Mouse (Mus musculus) ovary, postnatal 14 days (tissue): ENCODE results near the gene 2010111I01Rik.
"Not testable (repeated sequence)": the region's sequence is repeated elsewhere in the genome, so short reads cannot be mapped to it uniquely, and the experiment has no call there.

Experiments
- DNase-seq: peaks from one replicate; pipeline ENCODE4 v3.0.0; 2022; ENCODE audit warnings: low spot score

Gene 2010111I01Rik

DNA sequence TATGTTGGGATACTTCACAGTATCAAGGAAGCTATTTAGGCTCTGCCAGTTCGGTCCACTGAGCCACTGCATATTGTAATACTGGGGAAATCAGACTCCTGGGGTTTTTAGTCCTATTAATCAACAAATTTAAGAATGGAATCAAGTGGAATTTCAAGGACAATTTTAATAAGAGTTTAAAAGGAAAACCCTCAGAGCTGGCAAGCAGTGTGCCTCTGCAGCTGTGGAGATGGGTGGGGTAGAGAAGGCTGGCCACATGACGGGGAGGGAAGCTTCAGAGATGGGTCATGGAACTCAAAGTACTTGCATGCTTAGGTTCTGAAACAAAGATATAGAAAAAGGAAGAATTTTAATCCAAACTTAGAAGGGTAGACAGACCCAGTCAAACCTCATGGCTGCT, 116.1 kb downstream of the 2010111I01Rik start:
- DNase-seq = no peak

DNA sequence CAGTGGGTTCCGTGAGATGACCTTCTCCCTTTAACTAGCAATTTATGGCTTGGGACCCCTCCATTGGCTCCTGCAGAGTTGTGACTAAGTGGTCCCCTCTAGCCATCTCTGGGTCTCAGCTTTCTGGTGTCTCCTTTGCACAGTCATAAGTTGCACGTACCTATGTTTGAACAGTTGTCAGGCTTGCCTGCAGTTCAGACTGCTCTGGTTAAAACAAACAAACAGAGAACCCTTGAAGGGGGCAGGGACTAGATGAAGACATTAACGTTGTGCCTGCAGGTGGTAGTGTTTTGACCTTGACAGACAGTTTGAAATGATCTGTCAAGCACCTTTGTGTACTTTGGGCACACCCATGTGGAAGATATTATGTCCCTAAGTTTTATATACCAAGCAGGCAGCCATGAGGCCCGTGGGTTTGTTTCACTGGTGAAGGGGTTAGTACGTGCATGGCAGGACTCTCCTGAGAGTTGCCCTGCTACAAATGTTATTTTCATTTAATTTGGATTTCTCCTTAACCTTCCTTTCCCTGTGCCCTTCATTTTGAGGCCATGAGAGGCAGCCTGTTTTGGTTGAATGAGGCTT, 118.0 kb downstream of the 2010111I01Rik start:
- no peak for DNase-seq

DNA sequence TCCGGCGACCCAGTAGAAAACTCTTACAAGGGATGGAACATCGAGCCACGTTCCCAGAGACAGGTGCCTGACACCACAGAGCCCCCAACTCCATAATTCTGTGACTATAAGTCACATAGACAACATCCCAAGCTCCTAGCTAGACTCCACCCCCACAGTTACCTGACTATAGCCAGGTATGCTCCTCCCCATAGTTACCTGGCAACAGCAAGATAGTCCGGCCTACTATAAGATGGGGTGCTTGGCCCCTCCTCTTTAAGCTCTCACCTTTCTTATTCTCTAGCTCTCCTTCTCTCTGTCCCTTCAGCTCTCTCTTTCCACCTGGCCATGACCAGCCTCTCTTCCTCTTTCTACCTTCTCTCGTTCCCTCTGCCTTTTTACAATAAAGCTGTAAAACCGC, 118.4 kb downstream of the 2010111I01Rik start:
- DNase-seq = not testable (repeated sequence)

DNA sequence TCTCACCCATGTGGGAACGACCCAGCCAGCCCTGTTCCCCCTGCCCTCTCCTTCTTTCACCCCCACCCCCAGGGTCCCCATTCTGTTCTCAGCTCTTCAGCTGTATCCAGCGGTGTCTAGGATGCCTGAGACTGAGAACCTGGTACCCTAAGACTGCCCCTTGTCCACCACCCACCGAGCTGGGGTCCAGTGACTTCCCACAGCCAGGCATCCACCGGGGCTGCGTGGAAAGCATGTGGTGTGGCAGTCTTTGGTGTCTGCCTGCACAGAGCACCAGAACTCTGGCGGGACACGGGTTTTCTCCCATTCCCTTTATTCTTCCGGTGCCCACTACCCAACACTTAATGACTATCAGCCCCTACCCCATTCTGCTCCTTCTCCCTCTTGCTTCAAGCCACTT, 119.0 kb downstream of the 2010111I01Rik start:
- DNase-seq = no peak

- DNase-seq = no peak
Observed at GRCm38 (mm10) chr13:63087865-63088683, 123.4 kb downstream of the 2010111I01Rik start.

DNA sequence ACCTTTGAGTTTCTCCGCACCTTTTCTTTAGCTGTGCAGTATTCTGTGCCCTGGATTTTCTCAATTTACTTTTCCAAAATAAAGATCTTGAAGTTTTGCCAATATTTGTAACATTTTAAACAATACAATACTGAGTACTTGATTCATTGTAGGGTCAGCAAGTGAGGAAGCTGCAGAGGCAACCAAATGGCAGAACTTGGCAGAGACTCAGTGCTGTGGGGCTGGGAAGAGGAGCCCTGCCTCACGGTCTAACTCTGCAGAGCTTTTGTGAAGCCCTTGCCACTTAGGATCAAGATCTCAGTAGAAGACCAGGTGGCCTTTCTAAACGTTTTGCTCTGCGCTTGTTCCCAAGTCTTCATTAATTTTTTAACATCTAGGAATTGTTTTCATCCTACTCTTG, 124.8 kb downstream of the 2010111I01Rik start:
- DNase-seq = no peak

DNA sequence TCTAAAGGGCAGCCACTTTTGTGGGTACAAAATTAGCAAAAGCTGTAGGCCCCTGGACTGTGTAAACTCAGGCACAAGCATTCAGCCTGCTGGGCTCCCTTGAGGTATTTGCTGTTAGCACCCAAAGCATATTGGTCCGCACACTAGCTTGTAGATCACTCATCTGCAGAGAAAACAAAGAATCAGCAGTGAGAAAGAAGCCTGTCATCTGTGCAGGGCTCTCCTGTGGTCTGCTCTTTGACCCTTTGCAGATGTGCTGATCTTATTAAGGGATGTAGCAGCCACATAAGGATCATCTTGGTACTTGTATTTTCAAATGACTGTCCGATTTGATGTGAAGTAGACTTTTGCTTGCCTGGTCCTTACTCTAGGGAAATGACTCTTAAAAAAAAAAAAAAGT, 126.6 kb downstream of the 2010111I01Rik start:
- no peak for DNase-seq

DNA sequence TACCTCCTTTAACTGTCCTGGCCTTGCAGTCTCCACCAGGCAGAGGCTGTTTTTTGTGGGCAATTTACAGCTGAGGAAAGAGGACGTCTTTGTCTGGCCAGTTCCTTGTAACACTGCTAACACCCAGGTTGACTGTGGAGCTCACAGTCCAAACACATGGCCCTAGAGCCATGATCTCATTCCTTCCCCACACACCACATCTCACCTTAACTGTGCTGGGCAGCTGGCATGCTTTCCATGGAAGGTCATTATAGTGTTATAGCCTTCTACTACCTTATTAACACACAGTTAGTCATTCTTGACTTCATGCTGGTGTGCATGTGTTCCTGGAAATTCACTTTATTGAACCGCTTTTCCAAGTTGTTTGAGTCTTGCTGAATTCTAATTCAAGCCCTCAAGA, 127.6 kb downstream of the 2010111I01Rik start:
- DNase-seq = no peak

GRCm38 (mm10) chr13:63092874-63093273, 128.2 kb downstream of the 2010111I01Rik start:
- DNase-seq = no peak

DNA sequence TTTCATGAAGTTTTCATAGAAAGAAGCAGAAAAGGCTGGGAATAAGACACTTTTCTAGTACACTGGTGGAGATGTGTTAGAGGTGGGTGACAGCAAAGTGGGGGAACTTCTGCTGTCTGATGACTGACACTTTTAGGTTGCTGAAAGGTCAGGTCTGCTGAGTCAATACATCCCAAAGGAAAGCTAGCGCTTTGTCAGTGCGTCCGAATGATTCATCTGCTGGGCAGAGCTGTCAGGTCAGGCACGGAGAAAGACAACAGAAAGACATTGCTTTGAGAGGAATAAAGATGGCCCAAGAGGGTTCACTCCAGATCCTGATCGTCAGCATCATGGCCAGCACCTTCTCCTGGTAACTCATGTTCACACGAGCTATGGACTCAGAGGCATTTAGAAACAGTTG, 128.9 kb downstream of the 2010111I01Rik start:
- DNase-seq = no peak

DNA sequence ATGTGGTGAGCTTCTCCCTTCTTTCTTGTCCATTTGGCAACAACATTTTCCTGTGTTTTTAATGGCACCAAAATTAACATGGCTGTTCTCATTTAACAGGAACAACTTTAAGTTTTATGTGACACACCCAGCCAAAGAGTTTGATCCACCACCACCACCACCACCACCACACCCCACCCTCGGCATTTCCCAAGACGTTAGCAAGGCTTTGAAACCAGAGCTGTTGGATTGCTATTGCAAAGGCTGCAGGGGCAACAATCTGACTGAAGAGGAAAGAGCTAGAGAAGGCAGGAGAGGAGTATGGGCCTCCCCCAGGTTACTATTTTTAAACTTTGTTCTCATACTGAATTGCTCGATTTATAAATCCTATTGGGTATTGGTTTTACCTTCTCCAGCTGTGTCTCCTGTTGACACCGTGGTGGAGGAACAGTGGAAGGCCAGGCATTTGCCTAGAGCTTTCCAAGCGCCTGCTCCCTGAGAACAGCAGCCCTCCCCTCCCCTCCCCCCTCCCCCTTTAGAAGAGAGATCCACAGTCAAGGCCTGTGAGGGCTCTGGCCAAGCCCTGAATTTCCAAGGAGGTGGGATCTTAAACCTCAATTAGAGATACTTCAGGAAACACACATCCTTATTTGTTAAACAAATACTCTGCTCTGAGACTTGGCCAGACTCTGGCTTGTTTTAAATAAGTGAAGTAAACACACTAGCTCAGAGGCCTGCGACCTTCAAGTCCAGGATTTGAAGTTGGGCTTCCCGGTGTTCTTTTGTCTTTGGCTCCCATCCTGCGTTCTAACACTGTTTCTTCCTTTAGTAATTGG, 129.8 kb downstream of the 2010111I01Rik start:
- no peak for DNase-seq

- DNase-seq = no peak
Observed at GRCm38 (mm10) chr13:63096764-63097163, 132.1 kb downstream of the 2010111I01Rik start.

DNA sequence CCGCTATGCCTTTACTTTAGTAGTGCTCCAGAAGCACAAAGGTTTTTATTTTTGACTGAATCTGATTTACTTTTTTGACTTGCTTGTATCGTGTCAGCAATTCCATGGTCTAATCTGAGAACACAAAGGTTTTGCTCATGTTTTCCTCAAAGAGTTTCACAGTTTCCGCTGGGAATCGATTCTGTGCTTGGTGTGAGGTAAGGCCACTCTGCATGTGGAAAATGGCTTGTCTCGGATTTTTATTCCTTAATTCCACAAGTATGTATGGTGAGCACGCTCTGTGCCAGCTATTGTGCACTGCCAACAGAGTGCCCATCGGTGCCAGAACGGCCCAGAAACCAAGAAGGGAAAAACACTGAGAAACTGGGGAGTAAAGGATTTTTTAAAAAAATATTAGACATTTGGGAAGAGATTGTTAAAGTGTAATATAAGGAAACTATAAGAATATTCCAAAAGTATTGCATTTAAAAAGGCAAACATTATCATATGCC, 132.8 kb downstream of the 2010111I01Rik start:
- DNase-seq = no peak

DNA sequence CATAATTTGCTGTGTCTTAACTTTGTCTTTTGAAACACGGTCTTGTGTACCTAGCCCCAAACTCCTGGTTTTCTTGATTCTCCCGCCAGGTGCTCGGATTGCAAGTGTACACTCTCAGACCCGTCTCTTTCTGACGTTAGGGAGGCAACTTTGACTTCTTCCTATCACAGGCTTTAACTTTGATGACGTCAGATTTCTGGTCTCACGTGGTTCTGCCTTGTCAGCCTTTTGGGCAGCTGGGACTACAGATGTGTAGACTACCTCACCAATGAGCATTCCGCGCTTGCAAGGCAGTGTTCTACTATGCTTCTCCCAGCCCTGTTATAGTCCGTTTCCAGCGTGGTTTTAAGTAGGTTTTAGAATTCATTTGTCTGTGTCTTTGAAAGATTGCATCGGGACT, 137.1 kb downstream of the 2010111I01Rik start:
- no peak for DNase-seq

DNA sequence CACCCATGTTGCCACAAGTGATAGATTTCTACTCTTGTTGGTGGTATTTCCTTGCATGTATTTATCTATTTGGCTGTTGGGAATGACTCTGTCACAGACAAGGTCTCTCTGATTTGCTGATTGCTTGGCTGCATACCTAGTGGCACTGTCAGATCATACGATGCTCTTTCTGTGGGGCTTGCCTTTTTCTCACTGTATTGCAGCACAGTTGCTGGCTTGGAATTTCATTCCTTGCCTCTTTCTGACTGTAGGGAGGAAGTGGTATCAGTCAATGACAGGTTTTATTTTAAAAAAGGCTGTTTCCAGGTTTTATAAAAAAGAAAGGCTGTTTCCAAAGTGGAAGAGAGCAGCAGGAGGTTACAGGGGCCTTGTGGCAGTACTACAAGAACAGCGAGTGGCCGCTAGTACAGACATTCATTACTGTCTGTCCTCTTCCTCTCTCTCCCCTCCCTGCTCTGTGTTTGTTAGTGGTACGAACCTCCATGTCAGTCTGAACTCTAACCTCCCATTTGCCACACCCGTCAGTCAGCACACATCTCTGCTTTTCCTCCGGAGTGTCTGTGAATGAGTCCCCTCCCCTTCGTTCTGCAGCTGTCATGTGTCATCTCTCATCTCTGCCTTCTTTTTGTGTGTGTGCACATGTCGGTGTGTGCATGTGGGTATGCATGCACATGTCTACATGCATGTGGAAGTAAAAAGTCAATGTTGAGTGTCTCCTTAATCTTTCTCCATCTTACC, 138.3 kb downstream of the 2010111I01Rik start:
- DNase-seq = no peak

- no peak for DNase-seq
Observed at GRCm38 (mm10) chr13:63106574-63106973, 141.9 kb downstream of the 2010111I01Rik start.

DNA sequence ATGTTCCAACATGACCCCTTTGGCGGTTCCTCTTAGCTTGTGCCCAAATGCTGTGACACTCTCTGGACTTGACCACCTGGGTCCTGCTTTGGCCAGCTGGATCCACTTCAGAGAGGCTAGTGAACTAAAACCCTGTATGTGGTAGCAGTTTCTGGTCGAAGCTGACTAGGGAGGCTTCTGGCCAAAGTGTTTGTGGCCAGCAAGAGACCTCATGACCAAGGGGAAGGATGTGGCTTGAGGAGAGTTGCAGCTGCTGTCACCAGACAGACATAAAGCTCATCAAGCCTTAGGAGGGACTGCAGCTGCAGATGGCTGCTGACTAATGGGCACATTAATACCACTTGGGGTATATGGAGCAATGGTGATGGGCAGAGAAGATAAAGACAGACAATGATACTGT, 143.9 kb downstream of the 2010111I01Rik start:
- no peak for DNase-seq

- DNase-seq = no peak
Observed at GRCm38 (mm10) chr13:63111297-63112042, 146.8 kb downstream of the 2010111I01Rik start.

DNA sequence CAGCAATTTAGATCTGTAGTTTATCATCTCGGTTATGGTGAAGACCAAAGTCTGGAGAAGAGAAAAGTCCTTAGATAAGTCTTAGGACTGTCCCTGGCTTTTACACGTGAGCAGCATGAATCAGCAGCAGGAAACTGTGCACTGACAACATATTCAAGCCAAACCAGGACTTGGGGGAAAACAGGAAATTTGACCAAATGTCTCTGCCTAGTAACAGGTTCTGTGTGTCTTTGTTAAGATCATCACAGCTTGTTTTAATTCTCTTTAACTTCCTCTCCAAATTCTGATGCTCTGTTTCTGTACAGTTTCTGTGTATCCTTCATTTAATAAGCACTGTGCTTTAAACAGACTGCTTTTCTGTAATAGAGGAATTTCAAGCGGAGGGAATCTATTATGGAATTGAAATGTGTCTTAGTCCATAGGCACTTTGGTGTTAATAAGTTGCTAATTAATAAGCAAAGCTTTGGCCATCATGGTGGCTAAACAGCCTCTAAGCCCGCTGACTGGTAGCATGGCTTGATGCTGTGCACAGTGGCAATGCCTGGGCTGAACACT, 147.4 kb downstream of the 2010111I01Rik start:
- no peak for DNase-seq

- no peak for DNase-seq
Observed at GRCm38 (mm10) chr13:63112598-63113372, 148.1 kb downstream of the 2010111I01Rik start.
